Mouse (Mus musculus) olfactory bulb, adult 2 months (tissue): ENCODE data around the gene Dbp.

ENCODE experiments used
- CTCF ChIP-seq: fragments of 200-500 bp; IDR thresholded peaks from 2 replicates; pipeline ENCODE4 v1.5.1; 2012; ENCODE audit warnings: low read depth, mild to moderate bottlenecking, low read length, moderate library complexity; ENCODE audit not compliant: insufficient read depth
- POLR2A ChIP-seq: fragments of 200-500 bp; IDR thresholded peaks from 2 replicates; pipeline ENCODE4 v1.6.1; 2012; ENCODE audit warnings: mild to moderate bottlenecking, low read depth, low read length, moderate library complexity; ENCODE audit not compliant: insufficient read depth

DNA sequence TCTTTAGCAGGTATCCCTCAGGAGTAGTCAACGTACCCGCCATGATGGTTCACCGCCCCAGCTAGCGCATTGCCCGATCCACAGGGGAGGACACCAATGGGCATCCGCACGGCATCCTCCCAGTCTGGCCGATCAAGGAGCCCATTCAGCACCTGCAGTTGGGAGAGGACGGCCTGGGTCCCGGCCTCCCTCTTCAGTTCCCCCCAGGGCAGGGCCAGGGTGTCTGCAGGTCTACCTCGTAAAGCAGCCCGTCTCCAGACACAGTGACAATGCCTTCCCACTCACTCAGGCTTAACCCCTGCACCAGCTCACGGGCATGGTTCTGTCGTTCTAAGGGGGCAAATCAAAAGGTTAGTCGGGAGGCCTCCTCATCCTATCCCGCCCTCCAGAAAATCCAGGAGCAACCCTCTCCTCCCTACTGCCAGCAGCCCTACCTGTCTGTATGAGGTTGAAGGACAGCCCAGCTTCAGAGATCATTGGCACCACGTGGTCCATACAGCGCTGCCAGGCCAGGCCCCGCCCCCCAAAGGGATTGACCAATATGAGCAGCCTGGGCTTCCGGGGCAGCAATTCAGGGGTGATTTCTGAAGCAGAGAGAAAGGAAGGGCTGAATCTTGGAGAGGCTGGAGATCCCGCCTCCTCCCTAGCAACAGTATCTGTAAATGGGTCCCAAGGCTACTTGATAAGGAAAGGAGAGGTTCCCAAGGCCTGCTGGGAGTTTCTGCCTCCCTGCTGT is 7.3 kb downstream of the Dbp start:
- TF ChIP-seq POLR2A (0 out of 2 replicates have a peak, but pooled peaks have one; percentile 13), CTCF (no peak)
